ENCODE assay signal across 1 mouse cellular context in the genomic region with DNA sequence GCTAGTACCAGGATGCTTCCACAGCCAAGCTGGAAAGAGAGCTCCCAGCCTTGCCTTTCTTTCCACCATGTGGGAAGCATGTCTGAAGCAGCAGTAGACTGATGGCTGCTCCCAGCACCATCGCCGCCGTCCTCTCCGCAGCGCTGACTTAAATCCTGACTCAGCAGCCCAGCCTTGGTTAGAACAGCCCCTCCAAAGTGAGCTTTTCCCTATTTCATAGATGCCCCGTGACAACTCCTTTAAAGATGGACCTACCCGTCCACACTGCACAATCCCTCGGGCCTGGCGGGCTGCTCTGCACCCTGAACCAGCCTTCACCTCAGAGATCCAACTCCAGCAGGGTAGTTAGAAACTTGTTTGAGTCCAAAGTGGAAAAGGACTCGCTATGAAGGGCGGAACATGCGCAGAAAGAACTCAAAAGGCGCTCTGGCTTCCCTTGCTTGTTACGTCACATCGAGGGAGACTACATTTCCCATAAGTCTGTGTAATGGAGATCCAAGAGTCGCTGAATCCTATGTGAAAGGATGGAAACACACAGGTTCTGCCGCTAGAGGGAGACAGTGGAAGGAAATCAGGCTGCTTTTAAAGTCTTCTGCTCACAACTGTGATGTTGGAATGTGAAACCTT.
TF ChIP-seq lines count a peak whose summit lies in the region.

A gene (minus strand): TSS at position 411 of the 627 bp plus-strand sequence.

TF ChIP-seq in MEL, 35 proteins besides CTCF, POLR2A, EP300 and RAD21 (continued from another document):
- TF ChIP-seq NELFE (IDR thresholded peaks at IDR 0.05; ENCODE audit: low read depth, low read length) (peak; percentile 92), MAX (IDR thresholded peaks at IDR 0.05; ENCODE audit: low read length) (no peak; the same call in none of the 2 replicates), CHD1 (IDR thresholded peaks at IDR 0.05; ENCODE audit: low read depth, low read length) (no peak), GABPA (IDR thresholded peaks at IDR 0.05; ENCODE audit: low read depth, low read length) (no peak), USF1 (IDR thresholded peaks at IDR 0.05; ENCODE audit: low read depth, low read length) (no peak), ZKSCAN1 (IDR thresholded peaks at IDR 0.05; ENCODE audit: low read depth, low read length) (no peak), POLR2AphosphoS2 (IDR thresholded peaks at IDR 0.05; ENCODE audit: low read length) (peak; percentile 91), SMC3 (IDR thresholded peaks at IDR 0.05; ENCODE audit: low read depth, low read length) (peak; percentile 49), HCFC1 (IDR thresholded peaks at IDR 0.05; ENCODE audit: low read depth, low read length) (peak; percentile 99), MYC (IDR thresholded peaks at IDR 0.05; ENCODE audit: low read depth, low read length) (peak; percentile 90), NRF1 (IDR thresholded peaks at IDR 0.05; ENCODE audit: insufficient read depth, low read depth, low read length, poor library complexity, severe bottlenecking) (peak; percentile 85), GATA1 (IDR thresholded peaks at IDR 0.05; ENCODE audit: low read depth, low read length) (peak; percentile 22; the same call in 1 of the 2 replicates), TBP (IDR thresholded peaks at IDR 0.05; ENCODE audit: low read depth, low read length) (peak; percentile 82; the same call in 1 of the 2 replicates), TCF12 (IDR thresholded peaks at IDR 0.05; ENCODE audit: low read depth, low read length) (peak; percentile 62), JUND (IDR thresholded peaks at IDR 0.05; ENCODE audit: low read depth, low read length) (no peak), RCOR1 (IDR thresholded peaks at IDR 0.05; ENCODE audit: low read depth, low read length) (no peak), E2F4 (IDR thresholded peaks at IDR 0.05; ENCODE audit: borderline replicate concordance, low read depth, low read length) (no peak; the same call in 1 of the 2 replicates), MAZ (IDR thresholded peaks at IDR 0.05; ENCODE audit: low read depth, low read length) (no peak; the same call in 1 of the 2 replicates), USF2 (IDR thresholded peaks at IDR 0.05; ENCODE audit: borderline replicate concordance in 1 of 2, insufficient read depth in 1 of 2, low read depth in 1 of 2, low read length in 2 of 2) (no peak), ZC3H11A (IDR thresholded peaks at IDR 0.05; ENCODE audit: low read depth, low read length) (no peak), BHLHE40 (IDR thresholded peaks at IDR 0.05; ENCODE audit: borderline replicate concordance, low read depth, low read length) (no peak), TAL1 (IDR thresholded peaks at IDR 0.05; ENCODE audit: low read length) (no peak), MEF2A (IDR thresholded peaks at IDR 0.05; ENCODE audit: extremely low read depth, insufficient replicate concordance, low read depth, low read length, poor library complexity, severe bottlenecking) (no peak), MYB (IDR thresholded peaks at IDR 0.05; ENCODE audit: low read depth, low read length) (no peak), UBTF (IDR thresholded peaks at IDR 0.05; ENCODE audit: borderline replicate concordance, insufficient read depth, low read depth, low read length) (no peak), KAT2A (conservative IDR thresholded peaks at IDR 0.05; ENCODE audit: low read depth, low read length) (peak; percentile 76)
